Mouse (Mus musculus): ENCODE measurements at regions not wholly inside any gene's neighbourhood (a gene's known extent, or its start where the extent isn't known, plus 50 kb on each side); places are given as distances from the start of the nearest gene placed in this dataset.

- Histone ChIP-seq H3K4me3 (ENCODE audit: control insufficient read depth, low read depth, low read length) (peak overlapping the region; percentile 47), H3K4me1 (ENCODE audit: control insufficient read depth, insufficient read depth, low read length) (no peaks in the 10 kb centered on the region), H3K27ac (ENCODE audit: control insufficient read depth, insufficient read depth, low read depth, low read length) (no peak overlapping the region), H3K27me3 (ENCODE audit: control insufficient read depth, insufficient read depth, low read length) (0 out of 2 replicates have a peak, but pooled peaks cover 4% of the 10 kb centered on the region), H3K36me3 (ENCODE audit: control insufficient read depth, insufficient read depth, low read length) (no peaks in the 10 kb centered on the region)
- TF ChIP-seq CTCF (IDR thresholded peaks at IDR 0.05; ENCODE audit: control insufficient read depth, insufficient read depth, insufficient replicate concordance, low read depth, low read length): peak; percentile 81
- TF ChIP-seq POLR2A (IDR thresholded peaks at IDR 0.05; ENCODE audit: control insufficient read depth, low read depth, low read length): no peak
Observed at GRCm38 (mm10) chr12:118457493-118458408, 156.5 kb upstream of the Sp4 start.

- Histone ChIP-seq H3K27me3 (ENCODE audit: control insufficient read depth, insufficient read depth, low read length) (0 out of 2 replicates have a peak, but pooled peaks cover 4% of the 10 kb centered on the region), H3K4me3 (ENCODE audit: control insufficient read depth, low read depth, low read length) (no peak overlapping the region), H3K4me1 (ENCODE audit: control insufficient read depth, insufficient read depth, low read length) (no peaks in the 10 kb centered on the region), H3K27ac (ENCODE audit: control insufficient read depth, insufficient read depth, low read depth, low read length) (no peak overlapping the region), H3K36me3 (ENCODE audit: control insufficient read depth, insufficient read depth, low read length) (no peaks in the 10 kb centered on the region)
- no peak for TF ChIP-seq POLR2A (IDR thresholded peaks at IDR 0.05; ENCODE audit: control insufficient read depth, low read depth, low read length)
- TF ChIP-seq CTCF (IDR thresholded peaks at IDR 0.05; ENCODE audit: control insufficient read depth, insufficient read depth, insufficient replicate concordance, low read depth, low read length): no peak
Observed at GRCm38 (mm10) chr12:118455609-118456008, 154.4 kb upstream of the Sp4 start.

- TF ChIP-seq CTCF (IDR thresholded peaks at IDR 0.05; ENCODE audit: control insufficient read depth, insufficient read depth, insufficient replicate concordance, low read depth, low read length): no peak
- no peak for TF ChIP-seq POLR2A (IDR thresholded peaks at IDR 0.05; ENCODE audit: control insufficient read depth, low read depth, low read length)
- H3K4me3 ChIP-seq (ENCODE audit: control insufficient read depth, low read depth, low read length): no peak overlapping the region
- no peak overlapping the region for H3K27ac ChIP-seq (ENCODE audit: control insufficient read depth, insufficient read depth, low read depth, low read length)
Observed at GRCm38 (mm10) chr12:118439626-118440025, 138.4 kb upstream of the Sp4 start.

GRCm38 (mm10) chr12:118438882-118439281 is 137.6 kb upstream of the Sp4 start:
- Histone ChIP-seq H3K27ac (ENCODE audit: control insufficient read depth, insufficient read depth, low read depth, low read length) (no peak overlapping the region), H3K4me3 (ENCODE audit: control insufficient read depth, low read depth, low read length) (no peak overlapping the region), H3K4me1 (ENCODE audit: control insufficient read depth, insufficient read depth, low read length) (no peaks in the 10 kb centered on the region), H3K36me3 (ENCODE audit: control insufficient read depth, insufficient read depth, low read length) (no peaks in the 10 kb centered on the region), H3K27me3 (ENCODE audit: control insufficient read depth, insufficient read depth, low read length) (no peaks in the 10 kb centered on the region)
- TF ChIP-seq POLR2A (IDR thresholded peaks at IDR 0.05; ENCODE audit: control insufficient read depth, low read depth, low read length): no peak
- no peak for TF ChIP-seq CTCF (IDR thresholded peaks at IDR 0.05; ENCODE audit: control insufficient read depth, insufficient read depth, insufficient replicate concordance, low read depth, low read length)

More at GRCm38 (mm10) chr12:118439626-118440025, 138.4 kb upstream of the Sp4 start:
- H3K4me1 ChIP-seq (ENCODE audit: control insufficient read depth, insufficient read depth, low read length): no peaks in the 10 kb centered on the region
- H3K36me3 ChIP-seq (ENCODE audit: control insufficient read depth, insufficient read depth, low read length): no peaks in the 10 kb centered on the region
- H3K27me3 ChIP-seq (ENCODE audit: control insufficient read depth, insufficient read depth, low read length): no peaks in the 10 kb centered on the region

GRCm38 (mm10) chr12:118432703-118433102 is 131.5 kb upstream of the Sp4 start:
- Histone ChIP-seq H3K4me1 (ENCODE audit: control insufficient read depth, insufficient read depth, low read length) (no peaks in the 10 kb centered on the region), H3K27me3 (ENCODE audit: control insufficient read depth, insufficient read depth, low read length) (no peaks in the 10 kb centered on the region), H3K4me3 (ENCODE audit: control insufficient read depth, low read depth, low read length) (no peak overlapping the region), H3K36me3 (ENCODE audit: control insufficient read depth, insufficient read depth, low read length) (no peaks in the 10 kb centered on the region), H3K27ac (ENCODE audit: control insufficient read depth, insufficient read depth, low read depth, low read length) (no peak overlapping the region)
- TF ChIP-seq CTCF (IDR thresholded peaks at IDR 0.05; ENCODE audit: control insufficient read depth, insufficient read depth, insufficient replicate concordance, low read depth, low read length) (no peak), POLR2A (IDR thresholded peaks at IDR 0.05; ENCODE audit: control insufficient read depth, low read depth, low read length) (no peak)

- no peak overlapping the region for H3K4me3 ChIP-seq (ENCODE audit: control insufficient read depth, low read depth, low read length)
- H3K36me3 ChIP-seq (ENCODE audit: control insufficient read depth, insufficient read depth, low read length): no peaks in the 10 kb centered on the region
- TF ChIP-seq POLR2A (IDR thresholded peaks at IDR 0.05; ENCODE audit: control insufficient read depth, low read depth, low read length): no peak
- no peaks in the 10 kb centered on the region for H3K27me3 ChIP-seq (ENCODE audit: control insufficient read depth, insufficient read depth, low read length)
- H3K27ac ChIP-seq (ENCODE audit: control insufficient read depth, insufficient read depth, low read depth, low read length): no peak overlapping the region
- no peaks in the 10 kb centered on the region for H3K4me1 ChIP-seq (ENCODE audit: control insufficient read depth, insufficient read depth, low read length)
Observed at GRCm38 (mm10) chr12:118428384-118428783, 127.1 kb upstream of the Sp4 start.

- Histone ChIP-seq H3K27me3 (ENCODE audit: control insufficient read depth, insufficient read depth, low read length) (no peaks in the 10 kb centered on the region), H3K4me1 (ENCODE audit: control insufficient read depth, insufficient read depth, low read length) (no peaks in the 10 kb centered on the region)
- TF ChIP-seq CTCF (IDR thresholded peaks at IDR 0.05; ENCODE audit: control insufficient read depth, insufficient read depth, insufficient replicate concordance, low read depth, low read length): no peak
Observed at GRCm38 (mm10) chr12:118415956-118416355, 114.7 kb upstream of the Sp4 start.

More at GRCm38 (mm10) chr12:118415956-118416355, 114.7 kb upstream of the Sp4 start:
- Histone ChIP-seq H3K4me3 (ENCODE audit: control insufficient read depth, low read depth, low read length) (no peak overlapping the region), H3K27ac (ENCODE audit: control insufficient read depth, insufficient read depth, low read depth, low read length) (no peak overlapping the region), H3K36me3 (ENCODE audit: control insufficient read depth, insufficient read depth, low read length) (no peaks in the 10 kb centered on the region)

All from testis, adult 2 months (tissue).